Mouse (Mus musculus): Measurements from ENCODE around the gene Zfp62.

The Zfp62 gene

DNA sequence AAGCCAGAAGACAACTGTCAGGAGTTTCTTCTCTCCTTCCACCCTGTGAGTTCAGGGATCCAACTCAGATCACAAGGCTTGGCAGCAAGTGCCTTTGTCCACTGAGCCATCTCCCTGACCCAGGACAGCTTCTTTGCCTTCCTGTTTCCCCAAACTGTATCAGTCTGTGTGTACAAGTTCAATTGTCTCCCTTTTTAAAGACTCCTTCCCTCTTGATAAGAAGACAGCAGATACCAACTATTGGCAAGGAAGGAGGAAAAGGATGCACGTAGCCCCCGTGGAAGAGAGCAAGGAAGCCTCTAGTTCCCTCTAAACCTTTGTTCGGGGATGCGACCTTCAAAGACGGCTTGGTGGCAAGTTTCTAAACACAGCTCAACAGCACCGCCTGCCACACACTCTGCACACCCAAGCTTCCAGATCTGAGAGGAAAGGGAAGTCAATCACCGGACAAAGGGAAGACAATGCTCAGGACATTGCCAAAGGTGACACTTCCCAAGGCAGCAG, 7.2 kb upstream of the Zfp62 start:
- no peaks in the 10 kb centered on the region for H3K27me3 ChIP-seq (ENCODE audit: control insufficient read depth, insufficient read depth, low read length, poor library complexity, severe bottlenecking)
- no peak for DNase-seq (ENCODE audit: low read depth, low spot score)

DNA sequence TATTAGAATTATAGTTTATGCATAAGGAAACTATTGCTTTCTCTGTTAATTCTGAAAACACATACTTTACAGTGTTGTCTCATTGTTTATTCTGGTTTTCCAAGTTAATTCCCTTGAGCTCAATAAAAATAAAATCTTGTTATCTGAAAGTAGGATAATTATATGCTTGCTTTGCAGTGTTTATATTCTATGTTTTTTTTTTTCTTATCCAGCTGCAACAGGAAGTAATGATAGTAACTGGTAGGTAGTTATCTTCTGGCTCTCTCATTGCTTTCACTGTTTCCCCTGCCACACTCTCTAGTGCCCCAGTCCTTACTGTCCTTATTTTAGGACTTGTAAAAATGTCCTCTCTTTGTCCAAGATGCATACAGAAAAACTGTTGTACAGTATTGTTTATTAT, 2.4 kb upstream of the Zfp62 start:
- H3K36me3 ChIP-seq (ENCODE audit: control insufficient read depth, insufficient read depth, low read length, poor library complexity, severe bottlenecking): no peaks in the 10 kb centered on the region
- H3K27me3 ChIP-seq (ENCODE audit: control insufficient read depth, insufficient read depth, low read length, poor library complexity, severe bottlenecking): no peaks in the 10 kb centered on the region
- DNase-seq (ENCODE audit: low read depth, low spot score): no peak

More for the DNA sequence above, 7.2 kb upstream of the Zfp62 start:
- no peaks in the 10 kb centered on the region for H3K36me3 ChIP-seq (ENCODE audit: control insufficient read depth, insufficient read depth, low read length, poor library complexity, severe bottlenecking)

DNA sequence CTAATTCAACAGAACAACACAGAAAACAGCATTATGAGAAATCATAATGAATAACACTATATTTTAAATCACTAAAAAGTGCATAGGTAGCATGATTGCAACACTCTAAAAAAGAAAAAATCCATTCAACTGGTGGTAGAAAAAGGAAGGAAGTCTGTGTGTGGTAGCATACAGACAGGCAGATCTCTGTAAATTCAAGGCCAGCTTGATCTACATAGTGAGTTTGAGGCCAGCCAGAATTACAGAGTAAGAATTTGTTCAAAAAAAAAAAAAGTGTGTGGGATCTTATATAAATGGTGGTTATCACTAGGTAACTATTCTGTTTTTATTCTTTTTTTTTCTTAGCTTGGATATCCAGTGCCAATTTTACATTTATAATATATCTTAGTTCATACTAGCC, 1.9 kb upstream of the Zfp62 start:
- Histone ChIP-seq H3K27me3 (ENCODE audit: control insufficient read depth, insufficient read depth, low read length, poor library complexity, severe bottlenecking) (no peaks in the 10 kb centered on the region), H3K36me3 (ENCODE audit: control insufficient read depth, insufficient read depth, low read length, poor library complexity, severe bottlenecking) (no peaks in the 10 kb centered on the region)
- no peak for DNase-seq (ENCODE audit: low read depth, low spot score)

DNA sequence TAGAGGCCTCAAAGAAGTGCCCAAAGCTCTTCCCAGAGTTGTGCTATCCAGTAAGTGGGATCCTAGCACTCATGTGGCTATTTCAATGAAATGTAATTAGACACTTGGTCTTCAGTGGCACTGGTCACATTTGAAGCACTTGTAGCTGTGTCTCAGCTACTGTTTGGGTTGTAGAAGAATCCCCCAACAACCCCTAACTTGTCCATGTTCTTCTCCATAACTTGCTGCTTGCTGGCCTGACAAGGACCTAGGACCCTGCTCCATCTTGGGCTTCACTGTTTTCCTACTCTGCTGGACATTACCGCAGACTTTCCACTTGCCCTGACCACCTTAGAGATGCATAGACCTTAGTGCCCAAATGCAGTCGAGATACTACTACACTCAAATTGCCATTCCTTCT, 1.0 kb upstream of the Zfp62 start:
- no peak for DNase-seq (ENCODE audit: low read depth, low spot score)
- Histone ChIP-seq H3K36me3 (ENCODE audit: control insufficient read depth, insufficient read depth, low read length, poor library complexity, severe bottlenecking) (no peaks in the 10 kb centered on the region), H3K27me3 (ENCODE audit: control insufficient read depth, insufficient read depth, low read length, poor library complexity, severe bottlenecking) (no peaks in the 10 kb centered on the region)

DNA sequence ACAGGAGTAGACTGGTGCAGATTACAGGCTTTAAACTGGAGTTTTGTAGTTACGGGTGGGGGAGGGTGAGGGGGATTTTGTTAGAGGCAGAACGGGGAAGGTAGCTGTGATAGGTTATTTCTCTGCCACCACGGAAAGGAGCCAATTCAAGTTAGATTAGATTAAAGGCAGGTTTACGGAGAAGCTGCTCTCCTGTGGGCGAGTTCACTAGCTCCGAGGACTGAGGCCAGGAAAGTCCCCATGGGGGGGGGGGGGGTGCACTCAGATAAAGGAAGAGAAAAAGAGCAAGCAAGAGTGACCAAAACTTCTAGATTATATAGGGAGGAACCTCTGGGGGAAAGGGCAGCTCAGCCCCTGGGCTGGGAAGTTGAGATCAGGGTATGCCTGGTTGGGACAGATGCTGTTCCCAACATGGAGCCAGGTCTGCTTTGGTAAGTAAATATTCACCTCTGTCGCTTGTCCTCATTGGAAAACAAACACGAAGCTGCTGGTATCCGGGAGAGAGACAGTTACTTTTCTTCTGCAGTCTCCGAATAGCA, 500 bp upstream of the Zfp62 start:
- DNase-seq (ENCODE audit: low read depth, low spot score): peak; percentile 63
- Histone ChIP-seq H3K27me3 (ENCODE audit: control insufficient read depth, insufficient read depth, low read length, poor library complexity, severe bottlenecking) (no peaks in the 10 kb centered on the region), H3K36me3 (ENCODE audit: control insufficient read depth, insufficient read depth, low read length, poor library complexity, severe bottlenecking) (no peaks in the 10 kb centered on the region)

DNA sequence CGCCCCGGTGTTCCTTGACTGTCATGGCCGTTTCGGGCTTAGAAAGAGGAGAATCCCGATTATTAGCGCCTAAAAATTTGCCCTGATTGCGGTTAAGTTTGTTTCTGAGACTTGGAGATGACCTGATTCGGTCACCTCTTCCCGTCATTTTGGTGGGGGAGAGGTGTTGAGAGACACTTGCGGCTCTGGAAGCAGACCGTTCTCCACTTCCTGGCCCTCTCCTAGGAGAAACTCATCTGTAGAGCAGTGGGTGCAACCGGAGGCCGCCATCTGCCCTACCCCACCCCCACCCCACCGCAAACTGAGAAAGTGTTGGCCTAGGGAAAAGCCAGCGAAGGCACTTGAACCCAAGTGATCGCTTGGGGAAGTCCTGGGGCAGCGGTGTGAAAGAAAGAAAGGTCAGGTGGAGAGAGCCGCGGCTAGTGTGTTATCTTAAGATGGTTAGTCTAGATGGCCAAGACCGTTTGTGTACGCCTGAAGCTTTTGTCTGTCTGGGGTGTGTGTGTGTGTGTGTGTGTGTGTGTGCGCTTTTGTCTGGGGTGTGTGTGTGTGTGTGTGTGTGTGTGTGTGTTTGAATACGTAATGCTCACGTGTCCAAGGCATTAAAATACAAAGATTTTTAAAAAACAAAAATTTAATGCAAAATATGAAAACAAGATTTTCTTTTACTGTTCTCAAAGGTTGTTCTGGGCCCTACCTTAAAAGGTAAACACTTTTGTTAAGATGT, 842 bp downstream of the Zfp62 start:
- Histone ChIP-seq H3K36me3 (ENCODE audit: control insufficient read depth, insufficient read depth, low read length, poor library complexity, severe bottlenecking) (no peaks in the 10 kb centered on the region), H3K27me3 (ENCODE audit: control insufficient read depth, insufficient read depth, low read length, poor library complexity, severe bottlenecking) (no peaks in the 10 kb centered on the region)
- DNase-seq (ENCODE audit: low read depth, low spot score): peak; percentile 76

DNA sequence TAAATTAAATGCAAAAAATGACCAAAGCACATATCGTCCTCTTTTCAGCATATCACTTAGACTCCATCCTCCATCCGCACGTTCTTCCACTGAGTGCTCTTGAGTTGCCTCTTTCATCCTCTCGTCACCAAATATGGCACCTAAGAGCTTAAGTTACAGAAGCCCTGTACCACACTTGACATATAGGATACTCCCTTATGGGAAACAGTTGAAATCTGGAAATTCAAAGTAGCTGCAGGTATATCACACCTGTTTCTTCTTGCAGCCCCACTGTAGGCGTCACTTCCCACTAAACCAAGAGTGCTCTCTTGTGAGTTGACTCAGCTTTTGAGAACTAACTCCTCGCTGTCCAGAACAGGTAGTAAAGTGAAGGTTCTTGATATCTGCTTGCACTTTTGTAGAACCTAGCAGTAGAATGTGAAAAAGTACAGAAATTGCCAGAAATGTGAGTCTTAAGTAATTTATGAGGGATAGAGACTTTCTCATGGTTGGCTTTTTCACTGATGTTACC, 2.0 kb downstream of the Zfp62 start:
- DNase-seq (ENCODE audit: low read depth, low spot score): peak; percentile 25
- H3K36me3 ChIP-seq (ENCODE audit: control insufficient read depth, insufficient read depth, low read length, poor library complexity, severe bottlenecking): no peaks in the 10 kb centered on the region
- H3K27me3 ChIP-seq (ENCODE audit: control insufficient read depth, insufficient read depth, low read length, poor library complexity, severe bottlenecking): no peaks in the 10 kb centered on the region

DNA sequence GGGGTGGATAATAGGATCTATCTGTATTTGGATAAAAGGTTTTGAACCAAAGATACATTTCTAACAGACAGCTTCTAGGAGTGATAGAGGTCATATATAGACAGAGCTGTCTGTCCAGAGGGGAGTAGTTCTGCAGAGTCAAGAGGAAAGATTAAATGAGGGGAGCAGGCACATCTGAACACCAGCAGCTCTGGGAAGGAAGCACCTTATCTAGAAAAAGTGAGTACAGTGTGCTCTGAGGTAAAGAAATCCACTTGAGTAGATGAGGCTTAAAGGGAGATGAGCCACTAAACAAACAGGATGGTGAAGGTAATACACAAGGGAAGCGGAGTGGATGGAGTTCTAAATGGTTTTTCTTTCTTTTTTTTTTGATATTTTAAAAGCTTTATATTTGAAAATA, 4.4 kb downstream of the Zfp62 start:
- H3K36me3 ChIP-seq (ENCODE audit: control insufficient read depth, insufficient read depth, low read length, poor library complexity, severe bottlenecking): 0 out of 2 replicates have a peak, but pooled peaks cover 4% of the 10 kb centered on the region

DNA sequence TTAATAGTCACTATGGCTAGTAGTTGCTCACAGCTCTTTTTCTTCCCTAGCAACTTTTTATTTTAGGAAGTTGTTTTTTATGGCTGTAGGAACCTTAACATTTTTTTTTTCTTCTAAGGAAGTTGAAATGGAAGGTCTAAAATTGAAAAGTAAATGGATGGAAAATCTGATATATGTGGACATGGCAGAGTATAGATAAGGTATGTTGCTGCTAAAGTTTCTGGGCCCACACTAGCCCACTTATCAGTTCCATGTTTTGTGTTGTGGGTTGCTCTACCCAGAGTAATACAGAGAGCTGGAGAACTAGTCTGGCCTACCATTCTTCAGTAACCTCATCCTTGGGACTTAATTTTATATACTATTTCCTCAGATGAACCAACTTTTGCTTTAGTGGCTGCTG, 9.5 kb downstream of the Zfp62 start:
- DNase-seq (ENCODE audit: low read depth, low spot score): no peak
- H3K27me3 ChIP-seq (ENCODE audit: control insufficient read depth, insufficient read depth, low read length, poor library complexity, severe bottlenecking): no peaks in the 10 kb centered on the region
- peaks cover 19% of the 10 kb centered on the region; the same call in 1 of the 2 replicates for H3K36me3 ChIP-seq (ENCODE audit: control insufficient read depth, insufficient read depth, low read length, poor library complexity, severe bottlenecking)

More for the DNA sequence above, 4.4 kb downstream of the Zfp62 start:
- DNase-seq (ENCODE audit: low read depth, low spot score): no peak
- no peaks in the 10 kb centered on the region for H3K27me3 ChIP-seq (ENCODE audit: control insufficient read depth, insufficient read depth, low read length, poor library complexity, severe bottlenecking)

DNA sequence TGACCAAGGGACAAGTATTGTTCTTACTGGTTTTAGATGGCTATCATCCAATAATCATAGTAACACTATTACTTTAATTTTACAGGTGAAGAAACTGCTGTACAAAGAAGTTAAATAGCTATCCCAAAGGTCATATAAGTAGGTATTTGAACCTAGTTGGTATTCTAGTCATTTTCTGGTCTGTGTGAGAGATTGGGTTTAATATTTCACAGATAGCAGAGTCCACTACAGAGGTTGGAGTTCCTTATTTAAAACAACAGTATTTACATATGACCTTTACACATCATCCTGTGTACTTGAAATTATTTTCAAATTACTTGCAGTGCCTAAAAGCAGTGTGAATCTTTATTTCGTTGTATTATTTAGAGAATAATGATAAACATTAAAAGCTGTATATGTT, 10.4 kb downstream of the Zfp62 start:
- no peak for DNase-seq (ENCODE audit: low read depth, low spot score)
- Histone ChIP-seq H3K36me3 (ENCODE audit: control insufficient read depth, insufficient read depth, low read length, poor library complexity, severe bottlenecking) (peaks cover 19% of the 10 kb centered on the region; the same call in 1 of the 2 replicates), H3K27me3 (ENCODE audit: control insufficient read depth, insufficient read depth, low read length, poor library complexity, severe bottlenecking) (no peaks in the 10 kb centered on the region)

DNA sequence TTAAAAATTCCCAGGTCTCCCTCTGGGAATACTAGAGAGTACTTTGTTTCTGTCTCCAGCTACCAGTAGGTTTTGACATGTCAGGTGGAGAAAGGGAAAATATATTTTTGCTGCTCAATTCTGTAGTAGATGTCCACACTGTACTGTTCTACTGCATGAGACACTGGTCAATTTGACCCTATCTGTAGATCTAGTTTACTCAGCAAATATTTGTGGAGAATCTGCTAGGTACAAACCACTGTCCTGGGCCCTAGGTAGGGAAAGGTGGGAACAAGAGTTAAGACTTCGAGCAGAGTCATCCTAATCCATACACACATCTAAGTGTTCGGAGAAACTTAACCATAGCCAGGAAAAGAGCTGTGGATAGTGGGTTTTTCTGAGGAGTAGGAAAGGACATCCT, 16.2 kb downstream of the Zfp62 start:
- peaks cover 12% of the 10 kb centered on the region; the same call in 1 of the 2 replicates for H3K36me3 ChIP-seq (ENCODE audit: control insufficient read depth, insufficient read depth, low read length, poor library complexity, severe bottlenecking)
- H3K27me3 ChIP-seq (ENCODE audit: control insufficient read depth, insufficient read depth, low read length, poor library complexity, severe bottlenecking): no peaks in the 10 kb centered on the region
- no peak for DNase-seq (ENCODE audit: low read depth, low spot score)

DNA sequence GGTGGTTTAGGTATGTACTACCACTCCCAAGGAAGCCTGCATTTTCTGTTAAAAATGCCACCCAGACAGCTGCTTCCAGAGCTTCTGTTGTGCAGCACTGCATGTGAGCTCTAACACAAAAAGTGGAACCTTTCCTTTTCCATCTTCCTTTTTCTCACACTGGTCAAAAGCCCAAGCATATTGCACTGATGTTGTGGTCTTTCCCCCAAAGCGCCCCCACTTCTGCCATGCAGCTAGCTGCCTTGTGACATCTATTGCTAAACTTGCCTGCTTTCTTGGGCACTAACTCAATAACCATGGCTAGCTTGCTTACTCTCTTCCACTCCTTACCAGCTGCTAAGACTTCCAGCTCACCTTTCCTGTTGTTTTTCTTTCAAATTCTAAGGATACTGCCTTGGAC, 21.4 kb downstream of the Zfp62 start:
- Histone ChIP-seq H3K27me3 (ENCODE audit: control insufficient read depth, insufficient read depth, low read length, poor library complexity, severe bottlenecking) (no peaks in the 10 kb centered on the region), H3K36me3 (ENCODE audit: control insufficient read depth, insufficient read depth, low read length, poor library complexity, severe bottlenecking) (no peaks in the 10 kb centered on the region)
- no peak for DNase-seq (ENCODE audit: low read depth, low spot score)

DNA sequence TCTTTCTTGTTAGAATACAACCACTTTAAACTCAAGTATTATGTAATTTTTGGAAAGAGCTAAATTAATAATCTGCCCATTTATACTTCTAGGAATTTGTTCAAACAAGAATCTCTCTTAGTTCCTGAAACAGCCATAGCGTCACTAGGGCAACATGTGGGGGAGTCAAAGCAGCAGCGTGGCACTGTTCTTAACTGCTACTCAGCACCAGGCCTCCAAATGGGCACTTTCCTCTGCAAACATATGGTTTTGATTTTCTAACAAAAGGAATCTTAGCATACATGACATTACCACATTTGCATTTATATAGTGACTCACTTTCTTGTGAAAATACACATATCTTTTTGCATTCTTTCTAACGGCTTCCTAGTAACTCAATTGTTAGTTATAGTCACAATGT, 29.7 kb downstream of the Zfp62 start:
- no peak for DNase-seq (ENCODE audit: low read depth, low spot score)
- H3K36me3 ChIP-seq (ENCODE audit: control insufficient read depth, insufficient read depth, low read length, poor library complexity, severe bottlenecking): no peaks in the 10 kb centered on the region
- no peaks in the 10 kb centered on the region for H3K27me3 ChIP-seq (ENCODE audit: control insufficient read depth, insufficient read depth, low read length, poor library complexity, severe bottlenecking)

DNA sequence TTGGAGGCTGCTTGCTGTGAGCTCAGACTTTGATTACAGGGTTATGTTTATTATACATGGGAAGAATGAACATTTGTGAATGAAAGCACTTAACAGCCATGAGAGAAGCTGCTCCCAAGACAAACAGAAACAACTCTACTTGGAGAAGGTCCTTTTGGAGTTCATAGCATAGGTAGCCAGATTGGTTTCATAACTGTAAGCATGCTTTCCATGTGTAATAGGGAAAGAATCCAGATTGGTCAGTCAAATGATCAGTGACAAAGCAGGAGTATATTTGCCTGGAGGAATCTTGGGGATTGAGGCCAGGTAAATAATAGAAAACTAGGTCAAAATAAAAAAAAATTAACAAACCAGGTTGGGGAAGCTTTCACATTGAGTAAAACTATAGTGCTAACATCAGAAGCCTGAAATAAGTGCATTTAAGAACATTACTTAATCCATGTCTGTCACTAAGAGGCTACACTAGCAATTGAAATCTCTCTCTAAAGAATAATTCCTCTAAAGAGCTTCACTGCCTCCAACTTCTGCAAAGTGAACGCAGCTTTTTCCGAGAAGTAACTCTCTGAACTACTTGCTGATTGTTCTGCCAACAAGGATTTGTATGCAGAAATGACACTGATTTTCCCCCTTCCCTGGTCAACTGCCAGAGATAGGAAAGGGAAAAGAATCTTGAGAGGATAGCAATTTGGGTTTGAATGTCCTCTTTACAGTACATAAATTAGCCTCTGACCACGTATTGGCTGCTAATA, 32.5 kb downstream of the Zfp62 start:
- no peaks in the 10 kb centered on the region for H3K36me3 ChIP-seq (ENCODE audit: control insufficient read depth, insufficient read depth, low read length, poor library complexity, severe bottlenecking)
- H3K27me3 ChIP-seq (ENCODE audit: control insufficient read depth, insufficient read depth, low read length, poor library complexity, severe bottlenecking): no peaks in the 10 kb centered on the region
- DNase-seq (ENCODE audit: low read depth, low spot score): peak; percentile 15

DNA sequence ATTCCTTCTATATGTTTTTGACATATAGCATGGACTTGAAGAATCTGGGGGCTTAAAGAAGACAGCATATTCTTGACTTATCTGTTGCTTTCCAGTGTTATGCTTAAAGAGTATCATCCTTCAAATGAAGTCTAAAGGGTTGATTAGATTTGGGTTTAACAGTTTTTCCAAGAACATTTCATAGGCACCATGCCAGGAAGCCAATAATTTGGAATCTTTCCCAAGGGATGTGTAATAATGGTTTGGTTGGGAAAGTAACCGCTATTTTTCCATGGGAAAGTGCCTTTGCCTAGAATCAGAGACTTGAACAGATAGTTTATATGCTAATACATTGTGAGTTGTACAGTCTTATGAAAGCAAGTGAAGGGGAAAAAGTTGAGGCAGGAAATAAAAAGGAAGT, 33.8 kb downstream of the Zfp62 start:
- DNase-seq (ENCODE audit: low read depth, low spot score): no peak
- Histone ChIP-seq H3K36me3 (ENCODE audit: control insufficient read depth, insufficient read depth, low read length, poor library complexity, severe bottlenecking) (no peaks in the 10 kb centered on the region), H3K27me3 (ENCODE audit: control insufficient read depth, insufficient read depth, low read length, poor library complexity, severe bottlenecking) (no peaks in the 10 kb centered on the region)
